Mouse (Mus musculus): ENCODE results near the gene Sprtn. TPM values are rescaled to one million over a fixed set of nuclear protein-coding genes. Genes with fewer than 3 reads are reported as not detected.

Gene Sprtn
- polyA plus RNA-seq, 1 experiment from 2014 or later: 9.1 TPM

GRCm38 (mm10) chr8:124914061-124914460 is 16.4 kb downstream of the Sprtn start:
- Histone ChIP-seq H3K4me2 (replicated peaks; ENCODE audit: low read depth, low read length) (no peak overlapping the region), H3K9ac (ENCODE audit: low read depth, low read length) (no peak overlapping the region), H3K27me3 (ENCODE audit: control insufficient read depth, insufficient read depth, low read length) (no peaks in the 10 kb centered on the region), H3K9me3 (ENCODE audit: control insufficient read depth, low read length) (no peaks in the 10 kb centered on the region), H3K4me3 (ENCODE audit: low read length) (no peak overlapping the region), H3K27ac (ENCODE audit: low read depth, low read length) (no peak overlapping the region), H3K36me3 (ENCODE audit: control insufficient read depth, insufficient read depth, low read length) (peaks cover 55% of the 10 kb centered on the region), H3K4me1 (ENCODE audit: control insufficient read depth, insufficient read depth, low read length) (0 out of 2 replicates have a peak, but pooled peaks cover 5% of the 10 kb centered on the region)
- ATAC-seq (ENCODE audit: low FRiP score, low TSS enrichment): no peak
- WGBS: 95% methylated on average over 5 of the region's 5 CpGs

DNA sequence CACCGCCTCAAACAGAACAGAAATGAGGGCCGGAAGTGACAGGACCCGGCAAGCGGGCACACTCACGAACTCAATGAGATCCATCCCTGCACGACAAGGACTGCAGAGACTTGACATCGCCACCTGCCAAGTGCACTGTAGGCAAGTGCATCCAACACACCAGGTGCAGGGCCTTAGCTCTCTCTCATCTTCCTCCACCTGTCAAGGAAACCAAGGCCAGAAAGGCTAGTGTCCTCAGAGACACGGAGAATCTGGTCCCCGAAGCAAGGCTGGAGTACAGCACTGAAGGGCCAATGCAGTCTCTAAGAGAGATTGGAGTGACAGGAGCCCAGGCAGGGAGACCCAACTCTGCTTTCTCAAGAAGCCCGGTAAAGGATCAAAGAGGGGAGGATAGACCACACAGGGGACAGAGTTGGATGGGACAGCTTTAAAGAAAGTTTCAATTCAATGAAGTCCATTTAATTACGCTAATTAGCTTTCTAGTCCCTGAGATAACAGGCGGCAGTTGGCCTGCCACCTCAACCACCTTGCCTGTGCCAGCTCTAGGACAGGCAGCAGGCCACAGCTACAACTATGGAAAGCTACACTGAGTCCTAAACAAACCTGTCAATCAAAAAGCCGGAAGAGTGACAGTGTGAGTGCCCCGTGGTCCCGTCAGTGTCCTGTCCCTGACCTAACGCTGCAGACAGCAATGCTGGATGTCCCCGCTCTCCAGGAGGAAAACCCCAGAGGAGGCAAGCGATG is 20.2 kb downstream of the Sprtn start:
- no peak overlapping the region for H3K4me2 ChIP-seq (replicated peaks; ENCODE audit: low read depth, low read length)
- no peak overlapping the region for H3K9ac ChIP-seq (ENCODE audit: low read depth, low read length)
- no peaks in the 10 kb centered on the region for H3K9me3 ChIP-seq (ENCODE audit: control insufficient read depth, low read length)
- WGBS: 80% methylated on average over 18 of the region's 18 CpGs
- 0 out of 2 replicates have a peak, but pooled peaks cover 5% of the 10 kb centered on the region for H3K4me1 ChIP-seq (ENCODE audit: control insufficient read depth, insufficient read depth, low read length)
- H3K27ac ChIP-seq (ENCODE audit: low read depth, low read length): no peak overlapping the region
- peaks cover 29% of the 10 kb centered on the region for H3K36me3 ChIP-seq (ENCODE audit: control insufficient read depth, insufficient read depth, low read length)
- no peak overlapping the region for H3K4me3 ChIP-seq (ENCODE audit: low read length)
- no peak for ATAC-seq (ENCODE audit: low FRiP score, low TSS enrichment)
- H3K27me3 ChIP-seq (ENCODE audit: control insufficient read depth, insufficient read depth, low read length): no peaks in the 10 kb centered on the region

DNA sequence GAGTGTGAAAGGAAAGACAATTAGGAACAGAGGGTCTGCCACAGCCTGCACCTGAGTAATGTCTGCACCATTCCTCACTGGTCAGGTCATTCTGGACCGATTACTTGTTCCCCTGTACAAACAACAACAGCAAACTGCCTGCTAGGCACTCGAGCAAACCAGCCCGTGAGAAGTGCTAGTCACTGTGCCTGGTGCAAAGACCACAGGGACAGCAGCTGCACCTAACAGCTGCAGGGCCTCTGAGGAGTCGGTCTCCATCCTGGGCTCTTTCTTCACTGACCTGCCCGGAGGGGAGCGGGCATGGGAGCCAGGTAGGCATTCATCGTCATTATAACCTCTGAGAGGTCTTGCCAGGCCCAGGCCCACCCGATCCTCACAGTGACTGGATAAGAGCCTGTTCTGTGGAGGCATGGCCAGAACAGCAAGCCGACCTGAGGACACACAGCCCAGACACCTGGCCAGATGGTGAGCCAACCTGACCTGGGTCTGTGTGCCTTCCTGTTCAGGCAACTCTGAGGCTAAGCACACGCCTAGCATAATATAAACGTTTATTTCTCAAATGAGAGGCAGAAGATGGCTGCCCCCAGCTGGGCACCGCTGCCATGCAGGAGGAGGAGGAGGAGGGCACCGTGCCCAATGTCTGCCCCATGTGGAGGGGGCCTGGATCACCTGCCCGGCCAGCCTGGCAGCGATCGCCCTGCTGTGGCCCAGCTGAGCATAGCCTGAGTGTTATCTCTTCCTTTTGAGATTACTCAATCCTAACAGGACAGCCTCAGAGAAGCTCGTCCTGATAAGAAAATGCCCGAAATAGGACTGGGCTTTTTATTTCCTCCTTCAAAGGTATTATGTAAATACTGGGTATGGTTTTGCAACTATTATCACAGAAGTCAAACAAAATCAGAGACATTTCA is 23.9 kb downstream of the Sprtn start:
- H3K9me3 ChIP-seq (ENCODE audit: control insufficient read depth, low read length): no peaks in the 10 kb centered on the region
- 87% methylated on average over 18 of the region's 18 CpGs for WGBS
- no peaks in the 10 kb centered on the region for H3K27me3 ChIP-seq (ENCODE audit: control insufficient read depth, insufficient read depth, low read length)
- H3K4me3 ChIP-seq (ENCODE audit: low read length): no peak overlapping the region
- no peak overlapping the region for H3K4me2 ChIP-seq (replicated peaks; ENCODE audit: low read depth, low read length)
- H3K36me3 ChIP-seq (ENCODE audit: control insufficient read depth, insufficient read depth, low read length): no peaks in the 10 kb centered on the region
- no peak overlapping the region for H3K9ac ChIP-seq (ENCODE audit: low read depth, low read length)
- H3K27ac ChIP-seq (ENCODE audit: low read depth, low read length): no peak overlapping the region
- no peaks in the 10 kb centered on the region for H3K4me1 ChIP-seq (ENCODE audit: control insufficient read depth, insufficient read depth, low read length)
- no peak for ATAC-seq (ENCODE audit: low FRiP score, low TSS enrichment)

- H3K27ac ChIP-seq (ENCODE audit: low read depth, low read length): no peak overlapping the region
- H3K36me3 ChIP-seq (ENCODE audit: control insufficient read depth, insufficient read depth, low read length): no peaks in the 10 kb centered on the region; the same call in 1 of the 2 replicates
- no peak overlapping the region for H3K4me3 ChIP-seq (ENCODE audit: low read length)
- WGBS: 83% methylated on average over 11 of the region's 11 CpGs
- no peaks in the 10 kb centered on the region for H3K4me1 ChIP-seq (ENCODE audit: control insufficient read depth, insufficient read depth, low read length)
- ATAC-seq (ENCODE audit: low FRiP score, low TSS enrichment): no peak
- H3K9me3 ChIP-seq (ENCODE audit: control insufficient read depth, low read length): no peaks in the 10 kb centered on the region
- H3K9ac ChIP-seq (ENCODE audit: low read depth, low read length): no peak overlapping the region
- no peaks in the 10 kb centered on the region for H3K27me3 ChIP-seq (ENCODE audit: control insufficient read depth, insufficient read depth, low read length)
- no peak overlapping the region for H3K4me2 ChIP-seq (replicated peaks; ENCODE audit: low read depth, low read length)
These were observed 24.9 kb downstream of the Sprtn start for GRCm38 (mm10) chr8:124922490-124923089.

GRCm38 (mm10) chr8:124923971-124924652 is 26.4 kb downstream of the Sprtn start:
- Histone ChIP-seq H3K9ac (ENCODE audit: low read depth, low read length) (no peak overlapping the region), H3K36me3 (ENCODE audit: control insufficient read depth, insufficient read depth, low read length) (no peaks in the 10 kb centered on the region; the same call in 1 of the 2 replicates), H3K27me3 (ENCODE audit: control insufficient read depth, insufficient read depth, low read length) (no peaks in the 10 kb centered on the region), H3K4me2 (replicated peaks; ENCODE audit: low read depth, low read length) (no peak overlapping the region), H3K4me3 (ENCODE audit: low read length) (no peak overlapping the region), H3K4me1 (ENCODE audit: control insufficient read depth, insufficient read depth, low read length) (no peaks in the 10 kb centered on the region), H3K9me3 (ENCODE audit: control insufficient read depth, low read length) (no peaks in the 10 kb centered on the region), H3K27ac (ENCODE audit: low read depth, low read length) (no peak overlapping the region)
- no peak for ATAC-seq (ENCODE audit: low FRiP score, low TSS enrichment)
- WGBS: 77% methylated on average over 15 of the region's 15 CpGs

DNA sequence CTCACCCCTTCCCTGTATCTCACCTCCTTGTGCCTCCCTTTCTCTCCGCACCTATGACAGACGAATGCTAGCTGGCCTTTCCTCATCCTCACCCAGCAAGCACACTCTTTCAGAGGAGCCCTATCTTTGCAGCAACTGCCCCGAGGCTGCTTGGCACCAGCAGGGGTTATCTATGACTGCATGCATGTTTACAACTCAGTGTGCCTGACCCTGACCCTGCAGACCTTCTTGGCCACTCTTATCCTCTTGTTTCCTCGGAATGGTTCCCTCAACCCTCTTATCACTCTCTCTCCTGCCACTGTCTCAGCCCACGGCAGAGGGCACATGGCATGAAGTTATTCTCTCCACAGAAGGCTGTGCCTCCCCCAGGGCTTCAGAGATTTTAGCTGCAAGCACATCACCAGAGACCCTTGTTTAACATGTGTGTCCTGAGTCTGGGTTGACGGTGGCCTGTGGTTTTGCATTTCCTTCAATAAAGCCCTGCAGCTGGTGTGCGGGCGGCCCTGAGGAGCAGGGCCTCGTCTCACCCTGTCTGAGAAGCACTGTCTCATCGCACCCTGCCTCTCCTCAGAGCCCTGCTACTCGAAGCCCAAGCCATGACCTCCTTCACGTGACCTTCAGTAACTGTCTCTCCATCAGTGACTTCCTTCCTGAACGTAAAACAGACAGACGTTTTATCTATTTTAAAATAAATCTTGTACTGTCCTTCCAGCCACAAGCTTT is 28.0 kb downstream of the Sprtn start:
- H3K27me3 ChIP-seq (ENCODE audit: control insufficient read depth, insufficient read depth, low read length): no peaks in the 10 kb centered on the region
- H3K9me3 ChIP-seq (ENCODE audit: control insufficient read depth, low read length): no peaks in the 10 kb centered on the region
- no peak overlapping the region for H3K4me2 ChIP-seq (replicated peaks; ENCODE audit: low read depth, low read length)
- no peaks in the 10 kb centered on the region for H3K4me1 ChIP-seq (ENCODE audit: control insufficient read depth, insufficient read depth, low read length)
- 54% methylated on average over 14 of the region's 14 CpGs for WGBS
- no peak overlapping the region for H3K27ac ChIP-seq (ENCODE audit: low read depth, low read length)
- no peak overlapping the region for H3K4me3 ChIP-seq (ENCODE audit: low read length)
- no peak overlapping the region for H3K9ac ChIP-seq (ENCODE audit: low read depth, low read length)
- no peak for ATAC-seq (ENCODE audit: low FRiP score, low TSS enrichment)
- no peaks in the 10 kb centered on the region; the same call in 1 of the 2 replicates for H3K36me3 ChIP-seq (ENCODE audit: control insufficient read depth, insufficient read depth, low read length)

DNA sequence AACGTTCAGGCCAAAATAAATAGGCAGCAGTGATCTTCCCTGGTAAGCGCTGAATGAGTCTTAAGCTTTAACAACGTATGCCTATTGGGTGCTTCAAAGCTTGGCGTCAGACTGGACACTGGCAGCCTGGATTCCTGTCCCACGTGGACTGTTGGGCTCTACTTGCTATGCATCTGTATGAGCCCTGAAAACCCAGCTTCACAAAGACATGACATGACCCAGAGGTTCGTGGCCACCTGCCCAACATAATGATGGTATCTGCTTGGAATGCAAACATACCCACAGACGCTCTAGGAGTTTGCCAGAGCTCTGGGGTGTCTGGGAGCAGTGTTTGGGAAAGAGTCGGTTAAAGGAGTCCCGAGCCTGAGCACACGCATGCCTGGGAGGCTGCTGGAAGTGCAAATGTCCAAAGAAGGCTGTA is 28.7 kb downstream of the Sprtn start:
- no peak overlapping the region for H3K4me2 ChIP-seq (replicated peaks; ENCODE audit: low read depth, low read length)
- no peaks in the 10 kb centered on the region for H3K27me3 ChIP-seq (ENCODE audit: control insufficient read depth, insufficient read depth, low read length)
- no peak overlapping the region for H3K9ac ChIP-seq (ENCODE audit: low read depth, low read length)
- no peaks in the 10 kb centered on the region for H3K4me1 ChIP-seq (ENCODE audit: control insufficient read depth, insufficient read depth, low read length)
- no peaks in the 10 kb centered on the region; the same call in 1 of the 2 replicates for H3K36me3 ChIP-seq (ENCODE audit: control insufficient read depth, insufficient read depth, low read length)
- WGBS: 74% methylated on average over 10 of the region's 10 CpGs
- no peak overlapping the region for H3K4me3 ChIP-seq (ENCODE audit: low read length)
- no peak overlapping the region for H3K27ac ChIP-seq (ENCODE audit: low read depth, low read length)
- H3K9me3 ChIP-seq (ENCODE audit: control insufficient read depth, low read length): no peaks in the 10 kb centered on the region
- ATAC-seq (ENCODE audit: low FRiP score, low TSS enrichment): no peak

GRCm38 (mm10) chr8:124929006-124929405 is 31.3 kb downstream of the Sprtn start:
- no peak overlapping the region for H3K9ac ChIP-seq (ENCODE audit: low read depth, low read length)
- no peak overlapping the region for H3K4me2 ChIP-seq (replicated peaks; ENCODE audit: low read depth, low read length)
- H3K27me3 ChIP-seq (ENCODE audit: control insufficient read depth, insufficient read depth, low read length): no peaks in the 10 kb centered on the region
- no peak overlapping the region for H3K27ac ChIP-seq (ENCODE audit: low read depth, low read length)
- 79% methylated on average over 11 of the region's 11 CpGs for WGBS
- no peaks in the 10 kb centered on the region; the same call in 1 of the 2 replicates for H3K36me3 ChIP-seq (ENCODE audit: control insufficient read depth, insufficient read depth, low read length)
- no peak overlapping the region for H3K4me3 ChIP-seq (ENCODE audit: low read length)
- ATAC-seq (ENCODE audit: low FRiP score, low TSS enrichment): no peak
- no peaks in the 10 kb centered on the region for H3K4me1 ChIP-seq (ENCODE audit: control insufficient read depth, insufficient read depth, low read length)
- H3K9me3 ChIP-seq (ENCODE audit: control insufficient read depth, low read length): no peaks in the 10 kb centered on the region

Data from kidney, embryonic 14.5 days (tissue).